Comparison of ENCODE assay signal across 8 mouse cellular contexts in the genomic region with DNA sequence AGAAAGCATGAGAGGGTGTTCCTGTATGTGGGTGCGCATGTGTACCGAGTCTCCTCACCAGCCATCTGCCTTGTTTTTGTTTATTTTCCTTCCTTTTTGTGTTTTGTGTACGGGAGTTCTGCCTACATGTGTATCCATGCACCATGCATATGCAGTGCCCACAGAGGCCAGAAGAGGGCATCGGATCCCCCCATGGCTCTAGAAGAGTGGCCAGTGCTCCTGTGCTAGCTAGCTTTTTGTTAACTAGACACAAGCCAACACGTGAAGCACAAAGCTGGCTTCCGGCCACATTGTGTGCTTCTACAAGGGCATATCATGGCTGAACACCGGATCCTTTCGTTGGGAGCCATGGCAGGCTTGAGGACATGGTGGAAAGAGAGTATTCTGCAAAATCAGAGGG. TPM values are rescaled to one million over a fixed set of nuclear protein-coding genes. Genes with fewer than 3 reads are reported as not detected.
DNase-seq lines count a peak whose midpoint lies in the region; ATAC-seq and TF ChIP-seq lines count a peak whose summit lies in the region.

No protein-coding gene starts in this region.

- H3K9me3 ChIP-seq in embryonic facial prominence, embryonic 10.5 days: no peaks in the 10 kb centered on the region
- no peaks in the 10 kb centered on the region for H3K9me3 ChIP-seq in limb, embryonic 11.5 days (ENCODE audit: control insufficient read depth, low read length)
- no peaks in the 10 kb centered on the region for H3K9me3 ChIP-seq in neural tube, embryonic 15.5 days (replicated peaks)

- no peak overlapping the region for H3K4me3 ChIP-seq in layer of hippocampus, adult 2 months
- H3K4me3 ChIP-seq in embryonic facial prominence, embryonic 10.5 days: no peak overlapping the region
- no peak overlapping the region for H3K4me3 ChIP-seq in limb, embryonic 11.5 days (ENCODE audit: low read depth, low read length)
- no peak overlapping the region for H3K4me3 ChIP-seq in neural tube, embryonic 15.5 days (replicated peaks)

- no peak overlapping the region for H3K9ac ChIP-seq in limb, embryonic 11.5 days (ENCODE audit: low read length)
- H3K9ac ChIP-seq in neural tube, embryonic 15.5 days (replicated peaks): no peak overlapping the region

- TF ChIP-seq CTCF in layer of hippocampus, adult 2 months (conservative IDR thresholded peaks at IDR 0.05): peak; percentile 79

- H3K36me3 ChIP-seq in embryonic facial prominence, embryonic 10.5 days (replicated peaks): no peaks in the 10 kb centered on the region
- no peaks in the 10 kb centered on the region for H3K36me3 ChIP-seq in limb, embryonic 11.5 days (ENCODE audit: control insufficient read depth, insufficient read depth, low read length)
- no peaks in the 10 kb centered on the region for H3K36me3 ChIP-seq in neural tube, embryonic 15.5 days

- no peak overlapping the region for H3K27ac ChIP-seq in layer of hippocampus, adult 2 months
- peak overlapping the region; percentile 21; the same call in 1 of the 2 replicates for H3K27ac ChIP-seq in embryonic facial prominence, embryonic 10.5 days (replicated peaks)
- no peak overlapping the region for H3K27ac ChIP-seq in limb, embryonic 11.5 days (replicated peaks; ENCODE audit: low read depth, low read length)
- no peak overlapping the region for H3K27ac ChIP-seq in neural tube, embryonic 15.5 days (replicated peaks)

- H3K4me1 ChIP-seq in embryonic facial prominence, embryonic 10.5 days: peaks cover 12% of the 10 kb centered on the region
- H3K4me1 ChIP-seq in limb, embryonic 11.5 days (ENCODE audit: control insufficient read depth, insufficient read depth, low read length): no peaks in the 10 kb centered on the region
- H3K4me1 ChIP-seq in neural tube, embryonic 15.5 days: no peaks in the 10 kb centered on the region

- no peak for ATAC-seq in limb, embryonic 11.5 days (ENCODE audit: insufficient number of reproducible peaks, low FRiP score, low TSS enrichment, low read depth)
- 0 out of 2 replicates have a peak, but pooled peaks have one; percentile 50 for ATAC-seq in neural tube, embryonic 15.5 days (ENCODE audit: low FRiP score)

- H3K27me3 ChIP-seq in embryonic facial prominence, embryonic 10.5 days (replicated peaks; ENCODE audit: low read depth, poor library complexity, severe bottlenecking): no peaks in the 10 kb centered on the region
- H3K27me3 ChIP-seq in limb, embryonic 11.5 days (ENCODE audit: control insufficient read depth, insufficient read depth, low read length): no peaks in the 10 kb centered on the region
- H3K27me3 ChIP-seq in neural tube, embryonic 15.5 days (replicated peaks): no peaks in the 10 kb centered on the region

- no peak overlapping the region for H3K4me2 ChIP-seq in limb, embryonic 11.5 days (ENCODE audit: low read depth, severe bottlenecking)
- no peak overlapping the region for H3K4me2 ChIP-seq in neural tube, embryonic 15.5 days

- 38% methylated on average over 8 of the region's 8 CpGs for WGBS in embryonic facial prominence, embryonic 10.5 days
- WGBS in limb, embryonic 11.5 days: 37% methylated on average over 8 of the region's 8 CpGs
- WGBS in neural tube, embryonic 15.5 days: 35% methylated on average over 8 of the region's 8 CpGs

- no peak for DNase-seq in layer of hippocampus, adult 2 months (ENCODE audit: low spot score in 2 of 2)
- no peak for DNase-seq in layer of hippocampus, adult 9-10 months (ENCODE audit: low spot score)
- peak; percentile 72 for DNase-seq in ES-CJ7 (ENCODE audit: low read depth, low spot score)
- DNase-seq in adrenal gland, postnatal 10 days: peak; percentile 75
- DNase-seq in embryonic facial prominence, embryonic 10.5 days (ENCODE audit: low spot score): peak; percentile 76
- DNase-seq in limb, embryonic 11.5 days (ENCODE audit: low spot score): peak; percentile 83
- no peak for DNase-seq in layer of hippocampus, postnatal 36 days

RNA-seq across cellular contexts. Expression of gene Pemt, which starts 24.3 kb away (rescaled TPM):
- total RNA-seq in layer of hippocampus, adult 2 months (2021): 1 to 10 TPM; 3.8 to 7.9 TPM
- total RNA-seq in adrenal gland, postnatal 10 days (2021): 100 to 1,000 TPM in 1 of 2 experiments, 10 to 100 TPM in 1; 57.5 to 102 TPM
- 7.8 and 8.7 TPM in 2 replicates for polyA plus RNA-seq in embryonic facial prominence, embryonic 10.5 days (2016; fragmentation: Nextera tagmentation; extraction: Ambion mirVana)
- polyA plus RNA-seq in limb, embryonic 11.5 days (2014; fragmentation: Nextera tagmentation; extraction: Ambion mirVana): 4.9 and 6.1 TPM in 2 replicates
- 8.5 and 9.0 TPM in 2 replicates for polyA plus RNA-seq in neural tube, embryonic 15.5 days (2015; fragmentation: Nextera tagmentation; extraction: Ambion mirVana)
- total RNA-seq in layer of hippocampus, postnatal 36 days (2021): 1 to 10 TPM; 4.6 to 5.6 TPM

RNA-seq across cellular contexts. Expression of gene Rai1, which starts 34.2 kb away (rescaled TPM):
- total RNA-seq in layer of hippocampus, adult 2 months (2021): 10 to 100 TPM; 78.1 to 89.7 TPM
- 10 to 100 TPM; 34.8 to 53.0 TPM for total RNA-seq in adrenal gland, postnatal 10 days (2021)
- 31.0 and 33.8 TPM in 2 replicates for polyA plus RNA-seq in embryonic facial prominence, embryonic 10.5 days (2016; fragmentation: Nextera tagmentation; extraction: Ambion mirVana)
- polyA plus RNA-seq in limb, embryonic 11.5 days (2014; fragmentation: Nextera tagmentation; extraction: Ambion mirVana): 35.5 and 36.0 TPM in 2 replicates
- 26.5 and 27.4 TPM in 2 replicates for polyA plus RNA-seq in neural tube, embryonic 15.5 days (2015; fragmentation: Nextera tagmentation; extraction: Ambion mirVana)
- total RNA-seq in layer of hippocampus, postnatal 36 days (2021): 10 to 100 TPM; 67.9 to 76.3 TPM

Comparison
In these comparisons a context has a peak if more than half of its experiments do, and no peak if none do; other contexts are left out.
1. DNase-seq: peak in ES-CJ7 (single experiment), adrenal gland, postnatal 10 days (single experiment), embryonic facial prominence, embryonic 10.5 days (single experiment) and limb, embryonic 11.5 days (single experiment); none in layer of hippocampus, adult 2 months (0 of 2), layer of hippocampus, adult 9-10 months (single experiment) and layer of hippocampus, postnatal 36 days (0 of 2).
2. RNA of gene Pemt, which starts 24.3 kb away (total RNA-seq): 57.5 to 102 TPM in adrenal gland, postnatal 10 days; 3.8 to 7.9 TPM in layer of hippocampus, adult 2 months and 4.6 to 5.6 TPM in layer of hippocampus, postnatal 36 days; every median in the first group is over 4 times any median in the second.